Mouse (Mus musculus) ES-Bruce4 (cell line): ENCODE measurements around the gene Efemp2. TPM values are rescaled to one million over a fixed set of nuclear protein-coding genes. Genes with fewer than 3 reads are reported as not detected.

Experiments
- H3K27ac ChIP-seq: 2 replicates; pipeline ENCODE4 v1.5.1; 2012; ENCODE audit warnings: low read length, inconsistent platforms; ENCODE audit not compliant: insufficient read depth
- H3K27me3 ChIP-seq: 2 replicates; pipeline ENCODE4 v1.6.1; 2012; ENCODE audit warnings: mild to moderate bottlenecking, low read length, inconsistent platforms; ENCODE audit not compliant: control insufficient read depth, poor library complexity, insufficient read depth, severe bottlenecking
- H3K36me3 ChIP-seq: 2 replicates; pipeline ENCODE4 v1.6.1; 2012; ENCODE audit warnings: inconsistent platforms, mild to moderate bottlenecking, low read length, moderate library complexity; ENCODE audit not compliant: control insufficient read depth, poor library complexity, insufficient read depth, severe bottlenecking
- H3K4me1 ChIP-seq: one replicate; pipeline ENCODE4 v1.8.1; 2011; ENCODE audit warnings: low read length; ENCODE audit not compliant: control insufficient read depth, insufficient read depth
- H3K4me3 ChIP-seq: 2 replicates; pipeline ENCODE4 v1.5.1; 2011; ENCODE audit warnings: low read depth, mild to moderate bottlenecking, low read length
- H3K9ac ChIP-seq: 2 replicates; pipeline ENCODE4 v1.6.1; 2012; ENCODE audit warnings: low read depth, mild to moderate bottlenecking, inconsistent platforms; ENCODE audit not compliant: poor library complexity, severe bottlenecking
- H3K9me3 ChIP-seq: replicated peaks from 2 replicates; pipeline ENCODE4 v1.6.1; 2012; ENCODE audit warnings: mild to moderate bottlenecking, low read length, inconsistent platforms; ENCODE audit not compliant: control insufficient read depth, poor library complexity, insufficient read depth, severe bottlenecking
- CTCF ChIP-seq: IDR thresholded peaks from one replicate; pipeline ENCODE4 v1.8.1; 2011; ENCODE audit warnings: low read depth, low read length
- EP300 ChIP-seq: IDR thresholded peaks from 2 replicates; pipeline ENCODE4 v1.6.1; 2011; ENCODE audit warnings: low read depth, low read length; ENCODE audit not compliant: insufficient read depth
- POLR2A ChIP-seq: IDR thresholded peaks from one replicate; pipeline ENCODE4 v1.8.1; 2011; ENCODE audit warnings: low read length; ENCODE audit not compliant: insufficient read depth
- polyA plus RNA-seq: library from polyadenylated mRNA; stranded (reverse); fragments of >200 nt; gene quantifications from 2 replicates; pipeline ENCODE4 v1.2.4, GENCODE M21; 2011; ENCODE audit warnings: low read depth; ENCODE audit not compliant: missing spikeins, insufficient read depth, insufficient read length

Efemp2 gene
- polyA plus RNA-seq, 1 experiment, result 21.5 TPM

GRCm38 (mm10) chr19:5477668-5478300 lies 4.0 kb downstream of the Efemp2 start:
- H3K27ac ChIP-seq, result no peak overlapping the region
- H3K27me3 ChIP-seq, result no peaks in the 10 kb centered on the region
- no peak overlapping the region for H3K4me3 ChIP-seq
- TF ChIP-seq POLR2A (no peak), EP300 (no peak), CTCF (no peak)
- H3K4me1 ChIP-seq, result no peaks in the 10 kb centered on the region
- no peaks in the 10 kb centered on the region for H3K36me3 ChIP-seq
- H3K9ac ChIP-seq, result no peak overlapping the region
- H3K9me3 ChIP-seq, result no peaks in the 10 kb centered on the region

- H3K27ac ChIP-seq, result no peak overlapping the region
- no peak overlapping the region for H3K9ac ChIP-seq
- H3K4me1 ChIP-seq, result no peaks in the 10 kb centered on the region
- H3K36me3 ChIP-seq, result 0 out of 2 replicates have a peak, but pooled peaks cover 2% of the 10 kb centered on the region
- H3K27me3 ChIP-seq, result no peaks in the 10 kb centered on the region
- no peaks in the 10 kb centered on the region for H3K9me3 ChIP-seq
- no peak overlapping the region for H3K4me3 ChIP-seq
- TF ChIP-seq POLR2A, result no peak
- no peak for TF ChIP-seq EP300
- TF ChIP-seq CTCF, result no peak
These were observed 6.3 kb downstream of the Efemp2 start for GRCm38 (mm10) chr19:5480016-5480415.

- no peaks in the 10 kb centered on the region for H3K27me3 ChIP-seq
- H3K27ac ChIP-seq, result no peak overlapping the region
- no peak overlapping the region for H3K9ac ChIP-seq
- TF ChIP-seq CTCF, result no peak
- no peak for TF ChIP-seq EP300
- no peak for TF ChIP-seq POLR2A
- no peaks in the 10 kb centered on the region for H3K9me3 ChIP-seq
- H3K4me1 ChIP-seq, result no peaks in the 10 kb centered on the region
- no peak overlapping the region for H3K4me3 ChIP-seq
- 0 out of 2 replicates have a peak, but pooled peaks cover 2% of the 10 kb centered on the region for H3K36me3 ChIP-seq
These were observed 7.6 kb downstream of the Efemp2 start for GRCm38 (mm10) chr19:5481398-5481797.

- Histone ChIP-seq H3K27ac (no peak overlapping the region), H3K27me3 (no peaks in the 10 kb centered on the region), H3K9ac (no peak overlapping the region), H3K9me3 (no peaks in the 10 kb centered on the region), H3K36me3 (0 out of 2 replicates have a peak, but pooled peaks cover 2% of the 10 kb centered on the region), H3K4me3 (no peak overlapping the region), H3K4me1 (no peaks in the 10 kb centered on the region)
- TF ChIP-seq CTCF, result no peak
- no peak for TF ChIP-seq EP300
- no peak for TF ChIP-seq POLR2A
These were observed 9.9 kb downstream of the Efemp2 start for GRCm38 (mm10) chr19:5483386-5484359.

- TF ChIP-seq CTCF, result no peak
- Histone ChIP-seq H3K9me3 (no peaks in the 10 kb centered on the region), H3K36me3 (0 out of 2 replicates have a peak, but pooled peaks cover 2% of the 10 kb centered on the region)
These were observed 10.7 kb downstream of the Efemp2 start for GRCm38 (mm10) chr19:5484496-5484895.

GRCm38 (mm10) chr19:5485371-5485770 lies 11.6 kb downstream of the Efemp2 start:
- Histone ChIP-seq H3K27me3 (no peaks in the 10 kb centered on the region), H3K36me3 (0 out of 2 replicates have a peak, but pooled peaks cover 2% of the 10 kb centered on the region), H3K4me3 (no peak overlapping the region), H3K9ac (no peak overlapping the region), H3K9me3 (no peaks in the 10 kb centered on the region), H3K27ac (no peak overlapping the region), H3K4me1 (no peaks in the 10 kb centered on the region)
- TF ChIP-seq CTCF (no peak), POLR2A (no peak), EP300 (no peak)

More at GRCm38 (mm10) chr19:5484496-5484895, 10.7 kb downstream of the Efemp2 start:
- Histone ChIP-seq H3K4me1 (no peaks in the 10 kb centered on the region), H3K27ac (no peak overlapping the region), H3K4me3 (no peak overlapping the region), H3K27me3 (no peaks in the 10 kb centered on the region), H3K9ac (no peak overlapping the region)
